Mouse (Mus musculus): ENCODE data around the gene Oard1. TPM values are rescaled to one million over a fixed set of nuclear protein-coding genes. Genes with fewer than 3 reads are reported as not detected.

The Oard1 gene
- 39.8 TPM for polyA plus RNA-seq (2014; fragmentation: Illumina TruSeq; extraction: RNeasy Lipid Tissue Mini Kit (QIAGEN cat#74804); ENCODE audit: insufficient read depth, low read depth, low replicate concordance)

DNA sequence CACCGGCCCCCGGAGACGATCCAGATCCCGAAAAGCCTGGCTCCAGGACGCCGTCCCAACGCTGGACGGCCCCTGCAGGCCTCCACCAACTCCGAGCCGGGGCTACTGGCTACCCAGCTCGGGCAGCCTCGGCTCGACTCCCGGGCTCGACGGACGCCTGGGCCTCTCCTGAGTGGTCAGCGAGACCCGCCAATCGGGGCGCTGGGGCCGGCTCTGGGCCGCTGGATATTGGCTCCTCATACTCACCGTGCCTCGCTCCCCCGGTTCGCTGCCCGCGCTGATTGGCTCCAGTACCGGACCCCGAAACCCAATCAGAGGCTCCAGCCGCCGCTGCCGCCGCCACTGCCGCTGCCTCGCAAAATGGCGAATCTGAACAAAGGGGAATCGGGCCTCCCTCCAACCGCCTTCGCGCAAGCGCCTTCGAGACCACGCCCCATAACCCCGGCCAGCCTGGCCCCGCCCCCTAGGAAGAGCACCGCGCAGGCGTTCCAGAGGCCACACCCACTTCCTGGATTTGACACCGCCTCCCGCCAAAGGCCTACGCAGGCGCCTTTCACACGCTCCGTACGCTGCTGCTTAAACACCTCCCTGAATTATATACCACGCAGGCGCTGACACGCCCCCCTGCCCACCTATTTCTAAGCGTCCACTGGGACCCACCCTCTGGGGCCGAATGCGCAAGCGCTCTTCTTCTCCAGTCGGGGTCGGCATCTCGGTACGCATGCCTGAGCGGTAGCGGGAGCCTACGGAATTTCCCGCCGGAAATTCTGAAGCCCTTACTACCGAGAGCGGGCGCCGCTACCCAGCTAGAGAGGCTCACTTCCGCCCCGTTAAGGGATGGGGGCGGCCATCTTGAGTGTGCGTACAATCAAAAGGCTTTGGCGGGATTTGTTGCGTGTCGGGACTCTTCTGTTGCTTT is at the start of gene Oard1, which contains the start of gene Nfya:
Oard1 (plus strand) TSS at position 635 of the 919 bp plus-strand sequence.
Nfya (minus strand) TSS at position 527 of the 919 bp plus-strand sequence.

DNA sequence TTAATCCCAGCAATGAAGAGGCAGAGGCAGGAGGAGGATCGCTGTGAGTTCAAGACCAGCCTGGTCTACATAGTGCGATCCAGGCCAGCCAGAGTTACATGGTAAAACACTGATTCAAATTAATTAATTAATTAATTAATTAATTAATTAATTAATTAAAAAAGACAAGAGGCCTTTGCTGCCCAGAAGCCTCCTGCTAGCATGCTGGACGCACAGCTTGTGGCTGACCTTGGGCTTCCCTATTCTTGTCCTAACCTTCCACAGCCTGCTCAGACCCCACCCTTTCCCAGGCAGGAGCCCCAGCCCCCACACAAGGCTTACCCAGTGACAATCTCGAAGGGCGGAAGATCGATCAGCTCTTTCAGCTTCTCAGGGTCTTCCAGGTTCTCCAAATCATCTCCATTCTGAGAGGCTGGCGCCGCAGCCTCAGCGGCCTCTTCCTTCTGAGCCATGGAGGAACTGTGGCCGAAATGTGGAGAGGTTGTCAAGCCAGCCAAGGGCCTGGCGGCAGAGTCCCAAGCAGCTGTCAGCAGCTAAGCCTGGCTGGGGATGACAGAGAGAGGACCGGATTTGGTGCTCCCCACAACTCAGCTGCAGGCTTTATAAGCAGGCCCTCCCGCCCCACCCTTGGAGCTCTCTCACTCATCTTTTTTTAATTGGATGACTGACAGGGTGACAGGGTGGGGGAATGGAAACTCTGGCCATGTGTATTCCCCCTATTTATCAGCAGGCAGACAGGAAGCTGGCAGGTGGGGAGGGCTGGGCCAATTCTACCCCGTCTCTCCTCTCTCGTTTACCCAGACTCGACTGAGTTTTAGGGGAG is 22.6 kb downstream of the Oard1 start, which contains the start of gene Apobec2:
Apobec2 (minus strand) TSS at position 773 of the 823 bp plus-strand sequence.

GRCm38 (mm10) chr17:48451353-48451675 is 41.5 kb downstream of the Oard1 start, which contains the start of gene Tspo2:
Tspo2 (minus strand) TSS chr17:48451522.

GRCm38 (mm10) chr17:48454688-48455087 is 44.9 kb downstream of the Oard1 start, which contains the start of gene Unc5cl:
Unc5cl (plus strand) TSS chr17:48454901.

Other genes starting within 250 kb of the Oard1 start
- gene A530064D06Rik, start 242.7 kb upstream of the Oard1 start, polyA plus RNA-seq (2014; fragmentation: Illumina TruSeq; extraction: RNeasy Lipid Tissue Mini Kit (QIAGEN cat#74804); ENCODE audit: insufficient read depth, low read depth, low replicate concordance) = 1.1 TPM
- gene Trem1, start 177.2 kb upstream of the Oard1 start, polyA plus RNA-seq (2014; fragmentation: Illumina TruSeq; extraction: RNeasy Lipid Tissue Mini Kit (QIAGEN cat#74804); ENCODE audit: insufficient read depth, low read depth, low replicate concordance) = 2.8 TPM
- 3.9 TPM for gene Trem3, start 162.2 kb upstream of the Oard1 start, polyA plus RNA-seq (2014; fragmentation: Illumina TruSeq; extraction: RNeasy Lipid Tissue Mini Kit (QIAGEN cat#74804); ENCODE audit: insufficient read depth, low read depth, low replicate concordance)
- 4.6 TPM for gene Treml4, start 145.7 kb upstream of the Oard1 start, polyA plus RNA-seq (2014; fragmentation: Illumina TruSeq; extraction: RNeasy Lipid Tissue Mini Kit (QIAGEN cat#74804); ENCODE audit: insufficient read depth, low read depth, low replicate concordance)
- 3.2 TPM for gene Treml2, start 110.5 kb upstream of the Oard1 start, polyA plus RNA-seq (2014; fragmentation: Illumina TruSeq; extraction: RNeasy Lipid Tissue Mini Kit (QIAGEN cat#74804); ENCODE audit: insufficient read depth, low read depth, low replicate concordance)
- gene B430306N03Rik, start 93.9 kb upstream of the Oard1 start, polyA plus RNA-seq (2014; fragmentation: Illumina TruSeq; extraction: RNeasy Lipid Tissue Mini Kit (QIAGEN cat#74804); ENCODE audit: insufficient read depth, low read depth, low replicate concordance) = 0.96 TPM
- 7.0 TPM for gene Trem2, start 63.6 kb upstream of the Oard1 start, polyA plus RNA-seq (2014; fragmentation: Illumina TruSeq; extraction: RNeasy Lipid Tissue Mini Kit (QIAGEN cat#74804); ENCODE audit: insufficient read depth, low read depth, low replicate concordance)
- gene Treml1, start 50.1 kb upstream of the Oard1 start, polyA plus RNA-seq (2014; fragmentation: Illumina TruSeq; extraction: RNeasy Lipid Tissue Mini Kit (QIAGEN cat#74804); ENCODE audit: insufficient read depth, low read depth, low replicate concordance) = 1.7 TPM
- gene Nfya, start 108 bp upstream of the Oard1 start, polyA plus RNA-seq (2014; fragmentation: Illumina TruSeq; extraction: RNeasy Lipid Tissue Mini Kit (QIAGEN cat#74804); ENCODE audit: insufficient read depth, low read depth, low replicate concordance) = 19.6 TPM
- 2.8 TPM for gene Apobec2, start 22.9 kb downstream of the Oard1 start, polyA plus RNA-seq (2014; fragmentation: Illumina TruSeq; extraction: RNeasy Lipid Tissue Mini Kit (QIAGEN cat#74804); ENCODE audit: insufficient read depth, low read depth, low replicate concordance)
- 0.48 TPM for gene Tspo2, start 41.5 kb downstream of the Oard1 start, polyA plus RNA-seq (2014; fragmentation: Illumina TruSeq; extraction: RNeasy Lipid Tissue Mini Kit (QIAGEN cat#74804); ENCODE audit: insufficient read depth, low read depth, low replicate concordance)
- gene Unc5cl, start 44.9 kb downstream of the Oard1 start, polyA plus RNA-seq (2014; fragmentation: Illumina TruSeq; extraction: RNeasy Lipid Tissue Mini Kit (QIAGEN cat#74804); ENCODE audit: insufficient read depth, low read depth, low replicate concordance) = 0.62 TPM